Mouse (Mus musculus): ENCODE measurements around the gene Wnt9a. TPM values are rescaled to one million over a fixed set of nuclear protein-coding genes. Genes with fewer than 3 reads are reported as not detected.
"Not testable (repeated sequence)": the region's sequence is repeated elsewhere in the genome, so short reads cannot be mapped to it uniquely, and the experiment has no call there.

The Wnt9a gene
- polyA plus RNA-seq (2012; rRNA removed): 6.5 and 7.5 TPM in 2 replicates

GRCm38 (mm10) chr11:59306461-59307421 is at the start of gene Wnt9a:
Gene Wnt9a, plus strand, starts transcription at chr11:59306928.
- no peak for DNase-seq (ENCODE audit: low read depth)

DNA sequence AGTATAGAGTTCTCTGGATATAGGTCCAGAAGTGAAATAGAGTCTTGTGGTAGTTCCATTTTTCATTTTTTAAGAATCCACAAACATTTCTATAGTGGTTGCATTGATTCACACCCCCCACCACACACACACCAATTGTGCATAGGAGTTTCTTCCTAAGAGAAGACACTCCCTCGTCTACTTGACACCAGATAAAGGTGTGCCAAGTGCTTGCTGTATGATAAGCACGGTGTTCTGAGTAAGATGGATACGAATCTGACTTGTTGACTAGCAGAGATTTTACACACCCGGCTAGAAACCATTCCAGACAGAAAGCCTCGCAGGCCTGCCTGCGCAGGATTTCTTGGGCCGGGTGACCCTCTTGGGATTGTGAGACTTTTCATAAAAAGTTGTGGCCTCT is 47.1 kb upstream of the Wnt9a start:
- no peak for DNase-seq (ENCODE audit: low read depth)

- no peak for DNase-seq (ENCODE audit: low read depth)
These were observed 45.8 kb upstream of the Wnt9a start for GRCm38 (mm10) chr11:59260706-59261493.

DNA sequence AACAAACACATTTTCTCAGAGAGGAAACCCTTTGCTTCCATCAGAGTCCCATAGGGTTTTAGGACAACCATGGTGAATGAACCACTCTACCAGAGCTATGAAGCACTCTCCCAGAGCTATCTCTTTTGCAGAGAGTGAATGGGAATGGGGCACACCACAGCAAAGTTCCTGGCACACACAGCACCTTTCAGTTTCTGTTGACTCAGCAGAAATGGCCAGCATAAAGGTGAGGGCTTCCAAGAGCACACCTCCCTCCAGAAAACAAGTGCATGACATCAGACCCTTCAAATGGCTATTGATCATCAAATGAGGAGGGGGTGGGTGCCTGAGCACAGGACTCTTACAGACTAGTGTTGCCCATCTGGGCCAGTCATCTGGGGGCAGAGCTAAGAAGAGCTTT is 44.4 kb upstream of the Wnt9a start:
- DNase-seq (ENCODE audit: low read depth): no peak

- DNase-seq (ENCODE audit: low read depth): no peak
These were observed 42.7 kb upstream of the Wnt9a start for GRCm38 (mm10) chr11:59263870-59264563.

DNA sequence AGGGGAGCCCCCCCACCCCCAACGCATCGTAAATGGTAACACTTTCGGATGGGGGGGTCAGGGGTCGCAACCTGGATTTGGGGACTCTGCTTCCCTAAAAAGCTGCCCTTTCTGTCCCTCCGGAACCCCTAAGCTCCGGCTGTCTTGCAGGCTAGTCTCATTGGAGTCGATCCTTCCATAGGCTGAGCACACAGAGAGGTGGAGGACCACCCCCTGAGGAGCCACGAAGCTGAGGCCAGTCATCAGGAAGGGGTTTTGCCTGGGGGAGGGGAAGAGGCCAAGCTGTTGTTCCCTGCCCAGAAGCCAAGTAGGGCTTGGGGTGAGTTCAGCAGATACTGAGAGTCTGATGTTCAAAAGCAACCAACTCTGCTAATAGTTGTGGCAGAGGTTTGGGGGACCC is 42.1 kb upstream of the Wnt9a start:
- DNase-seq (ENCODE audit: low read depth): no peak

- no peak for DNase-seq (ENCODE audit: low read depth)
These were observed 41.4 kb upstream of the Wnt9a start for GRCm38 (mm10) chr11:59265154-59265813.

GRCm38 (mm10) chr11:59266727-59267126 is 40.0 kb upstream of the Wnt9a start:
- DNase-seq (ENCODE audit: low read depth): no peak

DNA sequence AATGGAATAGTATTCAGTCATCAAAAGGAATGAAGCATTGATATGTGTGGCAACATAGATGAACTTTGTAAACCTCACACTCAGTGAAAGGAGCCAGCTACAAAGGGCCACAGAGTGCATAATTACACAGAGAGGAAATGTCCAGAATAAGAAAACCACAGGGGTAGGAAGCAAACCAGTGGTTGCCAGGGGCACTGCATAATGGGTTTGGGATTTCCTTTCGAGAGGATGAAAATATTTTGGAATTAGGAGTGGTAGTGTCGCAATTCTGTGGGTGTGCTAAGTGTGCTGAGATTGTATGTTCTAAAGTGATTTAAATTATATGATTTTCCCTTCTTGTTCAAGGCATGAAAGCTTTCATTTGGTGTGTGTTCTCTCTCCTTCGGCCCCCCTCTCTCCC is 32.5 kb upstream of the Wnt9a start:
- no peak for DNase-seq (ENCODE audit: low read depth)

DNA sequence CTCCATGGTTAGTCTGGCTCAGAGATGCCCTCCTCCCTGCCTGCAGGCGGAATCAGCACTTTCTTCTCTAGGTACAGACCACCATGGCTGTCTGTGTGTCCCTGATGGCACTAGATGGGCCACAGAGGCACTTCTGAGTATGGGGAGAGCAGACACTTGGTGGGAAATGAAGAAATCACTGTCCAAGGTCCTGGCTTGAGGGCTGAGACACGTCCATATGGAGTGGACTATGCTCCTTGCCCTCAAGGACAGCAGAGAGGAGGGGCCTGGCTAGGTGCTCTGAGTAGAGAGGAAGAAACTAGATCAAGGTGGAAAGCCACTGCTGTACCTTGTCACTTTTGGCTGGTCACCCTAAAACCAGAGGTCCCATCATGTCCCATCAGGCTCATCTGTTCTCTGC is 29.9 kb upstream of the Wnt9a start:
- DNase-seq (ENCODE audit: low read depth): no peak

DNA sequence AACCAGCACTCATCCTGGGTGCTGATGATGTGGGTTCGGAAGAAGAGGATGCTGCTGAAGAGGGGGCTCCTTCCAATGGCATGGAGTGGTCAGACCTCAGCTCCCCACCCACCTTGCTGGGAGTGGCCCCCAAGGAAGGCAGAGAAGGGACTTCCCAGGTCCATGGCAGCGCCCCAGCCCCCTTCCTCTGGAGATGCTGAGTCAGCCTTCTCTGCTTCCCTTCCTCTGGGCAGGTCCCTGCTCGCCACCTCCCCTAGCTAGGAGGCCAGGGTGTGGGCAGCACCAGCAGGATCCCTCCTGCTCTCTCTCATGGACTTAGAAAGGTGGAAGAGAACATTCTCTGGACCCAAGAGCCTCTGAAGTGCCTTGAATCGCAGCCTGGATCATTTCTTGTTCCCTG is 28.7 kb upstream of the Wnt9a start:
- DNase-seq (ENCODE audit: low read depth): no peak

DNA sequence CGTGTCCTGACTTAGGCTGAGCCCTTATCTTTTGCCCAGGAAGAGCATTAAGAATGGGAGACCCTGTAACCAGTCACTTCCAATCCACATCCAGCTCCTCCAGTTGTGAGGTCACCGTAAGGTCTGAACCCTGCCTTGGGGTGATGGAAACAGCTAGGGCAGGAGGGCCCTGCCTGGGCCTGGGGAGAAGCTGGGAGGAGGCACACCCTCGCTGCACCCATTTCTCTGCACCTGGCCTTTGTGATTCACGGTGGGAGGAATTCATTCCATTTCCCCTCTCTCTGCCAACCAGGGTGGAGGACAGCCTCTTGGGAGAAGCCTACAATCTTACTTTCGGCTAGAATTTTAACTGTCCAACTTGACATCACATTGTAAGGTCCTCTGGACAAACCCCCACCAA is 24.6 kb upstream of the Wnt9a start:
- no peak for DNase-seq (ENCODE audit: low read depth)

- DNase-seq (ENCODE audit: low read depth): no peak
These were observed 23.8 kb upstream of the Wnt9a start for GRCm38 (mm10) chr11:59282933-59283332.

DNA sequence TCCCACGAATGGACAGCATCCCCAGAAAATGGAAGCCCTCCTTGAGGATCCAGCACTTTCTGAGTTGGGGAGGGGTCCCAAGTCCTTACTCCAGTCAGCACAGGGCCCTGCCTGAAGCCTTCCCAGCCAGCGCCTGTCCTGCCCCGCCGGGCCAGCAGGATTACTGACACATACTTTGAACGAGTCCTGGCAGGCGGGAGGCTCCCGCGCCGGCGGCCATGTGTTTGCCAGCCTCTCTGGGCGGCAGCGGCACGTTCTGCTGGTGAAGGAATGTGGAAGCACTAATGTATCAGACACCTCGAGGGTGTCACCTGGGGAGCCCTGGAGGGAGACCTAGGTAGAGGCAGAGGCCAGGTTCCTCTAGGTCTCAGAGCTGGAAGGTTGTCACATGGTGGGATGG is 22.6 kb upstream of the Wnt9a start:
- no peak for DNase-seq (ENCODE audit: low read depth)

DNA sequence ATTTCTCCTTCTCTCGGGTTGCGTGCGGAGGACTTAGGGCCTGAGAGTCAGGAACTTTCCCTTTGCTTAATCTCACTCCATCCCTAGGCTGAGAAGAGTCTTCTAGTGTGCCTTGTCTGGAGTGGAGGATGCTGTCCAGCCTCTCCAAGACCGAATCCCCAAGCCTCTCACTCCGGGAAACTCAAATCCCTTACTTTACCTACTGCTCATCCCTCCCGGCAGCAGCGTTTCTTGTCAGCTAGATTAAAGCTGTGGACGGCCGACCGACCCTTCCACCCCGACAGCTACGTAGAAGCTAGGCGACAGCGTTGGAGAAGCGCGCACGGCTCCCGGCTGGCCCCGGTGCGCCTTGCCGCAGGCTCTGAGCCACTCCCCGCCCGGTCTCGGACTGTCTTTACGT is 17.0 kb upstream of the Wnt9a start:
- no peak for DNase-seq (ENCODE audit: low read depth)

DNA sequence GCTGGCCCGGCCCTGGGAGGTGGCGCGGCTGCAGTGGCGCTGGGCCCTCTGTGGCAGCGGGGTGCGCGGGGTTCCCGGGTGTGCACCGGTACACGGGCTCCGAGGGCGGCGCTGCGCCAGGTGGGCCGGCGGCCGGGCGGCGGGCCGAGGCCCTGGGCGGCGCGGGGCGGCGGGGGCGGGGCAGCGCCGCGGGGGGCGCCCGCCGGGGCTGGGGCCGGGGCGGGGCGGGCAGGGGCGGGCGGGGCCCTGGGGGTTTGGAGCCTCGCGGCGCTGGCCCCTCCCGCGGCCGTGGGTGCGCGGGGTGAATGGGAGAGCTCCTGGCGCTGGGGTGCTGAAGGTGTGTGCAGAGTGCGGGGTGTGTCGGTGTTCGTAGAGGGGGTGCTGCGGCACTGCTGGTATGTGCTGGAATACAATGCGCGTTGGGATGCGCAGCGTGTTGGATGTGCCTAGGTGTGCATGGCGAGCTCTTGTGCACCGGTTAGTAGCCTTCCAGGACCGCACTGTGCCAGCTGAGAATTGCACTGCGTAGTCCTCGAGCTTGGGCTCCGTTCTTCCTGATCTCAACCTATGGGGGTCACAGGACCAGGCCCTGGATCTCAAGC is 15.9 kb upstream of the Wnt9a start, which contains the start of gene Wnt3a:
TSS of gene Wnt3a (minus strand) at position 51 of the 602 bp plus-strand sequence.
- no peak for DNase-seq (ENCODE audit: low read depth)

DNA sequence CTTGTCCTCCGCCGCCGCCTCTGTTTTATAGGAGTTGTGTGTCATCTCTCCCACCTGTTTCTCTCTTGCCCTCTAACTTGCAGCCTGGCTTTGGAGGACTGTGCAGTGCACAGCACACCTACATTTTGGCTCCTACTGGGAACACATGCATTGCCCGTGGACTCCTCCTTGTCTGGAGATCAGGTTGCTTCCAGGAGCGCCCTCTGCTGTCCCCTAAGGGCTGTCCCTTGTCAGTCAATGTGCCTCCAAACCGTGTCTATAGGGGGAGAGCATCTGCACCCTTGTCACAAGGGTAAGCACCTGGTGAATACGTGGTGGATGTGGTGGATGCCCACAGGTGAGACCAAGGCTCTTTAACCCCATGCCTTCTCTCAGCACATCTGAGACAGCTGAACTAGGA is 13.1 kb upstream of the Wnt9a start:
- no peak for DNase-seq (ENCODE audit: low read depth)

GRCm38 (mm10) chr11:59297941-59298340 is 8.8 kb upstream of the Wnt9a start:
- no peak for DNase-seq (ENCODE audit: low read depth)

DNA sequence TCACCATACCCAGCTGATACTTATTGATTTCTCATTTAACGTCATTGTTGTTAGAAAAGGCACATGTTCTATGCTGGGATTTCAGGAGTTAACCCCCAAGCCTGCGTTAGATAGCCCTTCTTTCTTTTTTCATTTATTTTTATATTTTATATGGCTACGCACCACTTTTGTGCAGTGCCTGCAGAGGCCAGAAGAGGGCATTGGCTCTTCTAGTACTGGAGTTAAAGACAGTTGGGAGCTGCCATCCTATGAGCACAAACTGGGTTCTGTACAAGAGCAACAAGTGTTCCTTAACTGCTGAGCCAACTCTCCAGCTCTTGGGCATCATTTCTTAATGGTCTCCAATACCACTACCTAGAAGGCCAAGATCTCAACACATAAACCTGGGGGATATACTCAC is 6.5 kb upstream of the Wnt9a start:
- no peak for DNase-seq (ENCODE audit: low read depth)

DNA sequence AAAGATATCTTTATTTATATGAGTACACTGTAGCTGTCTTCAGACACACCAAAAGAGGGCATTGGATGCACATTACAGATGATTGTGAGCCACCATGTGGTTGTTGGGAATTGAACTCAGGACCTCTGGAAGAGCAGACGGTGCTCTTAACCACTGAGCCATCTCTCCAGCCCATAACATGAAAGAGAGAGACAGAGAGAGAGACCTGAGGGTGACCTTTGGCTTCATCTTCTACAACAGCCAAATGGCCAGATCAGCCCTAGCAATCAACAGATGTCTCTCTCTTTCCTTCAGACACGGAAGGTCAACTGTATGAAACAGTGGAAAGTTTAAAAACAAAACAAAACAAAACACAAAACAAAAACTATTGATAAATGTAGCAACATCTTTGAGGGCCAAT is 5.7 kb upstream of the Wnt9a start:
- DNase-seq (ENCODE audit: low read depth): not testable (repeated sequence)
